Mouse (Mus musculus): ENCODE data around the gene Hes1.

DNA sequence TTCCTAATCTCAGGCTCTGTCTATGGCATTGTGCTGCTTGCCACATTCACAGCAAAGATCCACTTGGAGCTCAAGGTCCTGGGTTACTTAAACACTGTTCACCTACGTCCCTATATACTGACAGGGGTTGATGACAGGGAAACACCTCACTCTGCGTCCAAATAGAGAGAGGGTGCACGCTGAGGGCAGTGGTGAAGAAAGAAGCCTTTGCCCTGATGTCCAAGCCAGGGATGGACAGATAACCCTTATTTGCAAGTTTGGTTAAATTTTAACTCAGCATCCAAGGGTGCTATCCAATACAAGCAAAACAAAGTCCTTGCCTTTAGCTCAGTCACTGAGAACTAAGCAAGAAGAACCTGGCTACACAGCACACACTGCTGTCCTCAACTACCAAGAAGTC lies 28.1 kb upstream of the Hes1 start:
- TF ChIP-seq CTCF (IDR thresholded peaks at IDR 0.05; ENCODE audit: extremely low read depth, insufficient read length, insufficient replicate concordance, low read depth, low read length) (no peak), POLR2A (IDR thresholded peaks at IDR 0.05; ENCODE audit: low read depth, low read length) (no peak)

All from small intestine, adult 2 months (tissue).